Mouse (Mus musculus): ENCODE results near the gene Lcor. TPM values are rescaled to one million over a fixed set of nuclear protein-coding genes. Genes with fewer than 3 reads are reported as not detected.

Lcor gene
- polyA plus RNA-seq (2015; fragmentation: Illumina TruSeq; extraction: RNeasy Lipid Tissue Mini Kit (QIAGEN cat#74804); ENCODE audit: insufficient read depth, low read depth, low replicate concordance) = 1.8 TPM

GRCm38 (mm10) chr19:41482190-41482908, at the start of gene Lcor:
Gene Lcor (plus strand): TSS chr19:41482637.

GRCm38 (mm10) chr19:41581706-41582420, 99.4 kb downstream of the Lcor start, which contains the start of gene Gm340:
Gene Gm340 (plus strand): TSS chr19:41582370.

Other genes starting within 250 kb of the Lcor start
- gene Tm9sf3, start 218.6 kb upstream of the Lcor start, polyA plus RNA-seq (2015; fragmentation: Illumina TruSeq; extraction: RNeasy Lipid Tissue Mini Kit (QIAGEN cat#74804); ENCODE audit: insufficient read depth, low read depth, low replicate concordance) = 27.0 TPM
- 8.7 TPM for gene Pik3ap1, start 97.5 kb upstream of the Lcor start, polyA plus RNA-seq (2015; fragmentation: Illumina TruSeq; extraction: RNeasy Lipid Tissue Mini Kit (QIAGEN cat#74804); ENCODE audit: insufficient read depth, low read depth, low replicate concordance)
- gene Gm340, start 99.7 kb downstream of the Lcor start, polyA plus RNA-seq (2015; fragmentation: Illumina TruSeq; extraction: RNeasy Lipid Tissue Mini Kit (QIAGEN cat#74804); ENCODE audit: insufficient read depth, low read depth, low replicate concordance) = 0.78 TPM